Mouse (Mus musculus): ENCODE data around the gene Cdk8.

- no peak for TF ChIP-seq GATA1 (IDR thresholded peaks at IDR 0.05; ENCODE audit: borderline replicate concordance, low read length)
- no peak for TF ChIP-seq FLI1 (IDR thresholded peaks at IDR 0.05; ENCODE audit: low read length)
Observed at GRCm38 (mm10) chr5:146260003-146260402, 29.0 kb downstream of the Cdk8 start.

Data from megakaryocyte, embryonic 14.5 days (primary cell).